Mouse (Mus musculus): Measurements from ENCODE around the gene Mrpl18.
A peak's percentile ranks its signal among the peaks of the same experiment; 100 is the strongest.
"Not testable (repeated sequence)": the region's sequence is repeated elsewhere in the genome, so short reads cannot be mapped to it uniquely, and the experiment has no call there.

Mrpl18 gene

GRCm38 (mm10) chr17:12915881-12916583 is at the start of gene Mrpl18:
Mrpl18 (minus strand) TSS chr17:12916345.
- peak; percentile 99 for DNase-seq (ENCODE audit: low read depth)

DNA sequence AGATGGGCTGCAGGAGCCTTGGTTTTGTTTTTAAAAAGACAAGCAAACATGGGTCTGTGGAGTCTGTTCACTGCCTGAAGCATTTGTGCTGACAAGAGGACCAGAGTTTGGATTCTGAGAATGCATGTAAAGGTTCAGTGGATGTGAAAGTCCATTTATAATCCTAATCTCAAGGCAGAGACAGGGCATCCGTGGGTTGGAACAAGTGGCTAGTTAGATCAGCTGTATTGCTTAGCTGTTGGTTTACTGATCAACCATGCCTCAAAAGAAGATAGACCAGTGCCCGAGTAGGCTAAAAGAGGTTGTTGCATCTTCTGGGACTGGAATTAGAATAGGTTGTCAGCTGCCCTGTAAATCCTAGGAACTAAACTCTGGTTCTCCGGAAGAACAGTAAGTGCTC is 47.3 kb upstream of the Mrpl18 start:
- DNase-seq (ENCODE audit: low read depth): no peak

DNA sequence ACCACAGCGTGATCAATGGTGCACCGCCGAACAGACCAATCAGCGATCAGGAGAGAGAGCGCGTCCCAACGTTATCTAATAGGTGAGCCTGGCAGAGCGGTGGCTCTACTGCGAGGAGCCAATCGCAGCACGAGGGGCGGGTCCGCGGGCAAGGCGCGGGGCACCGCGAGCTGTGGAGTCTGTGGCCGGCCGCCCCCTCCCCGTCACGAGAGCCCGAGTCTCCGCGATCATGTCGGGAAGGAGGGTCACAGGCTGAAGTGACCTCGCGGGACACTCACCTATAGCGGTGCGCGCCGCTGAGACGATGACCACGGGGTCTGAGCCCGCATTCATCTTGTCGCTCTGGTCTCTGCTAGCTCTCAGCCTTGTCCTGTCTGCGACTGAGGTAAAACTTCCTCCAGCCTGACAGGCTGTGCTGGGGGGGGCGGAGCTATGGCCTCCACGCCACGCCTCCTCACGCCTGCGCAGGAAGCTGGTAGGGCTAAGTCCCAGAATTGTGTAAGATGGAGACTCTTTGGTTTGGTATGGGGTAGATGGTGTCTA is 44.3 kb upstream of the Mrpl18 start, which contains the start of gene Acat2:
TSS of gene Acat2 (minus strand) at position 417 of the 543 bp plus-strand sequence.
- DNase-seq (ENCODE audit: low read depth): peak; percentile 97

GRCm38 (mm10) chr17:12959377-12959776 is 43.2 kb upstream of the Mrpl18 start:
- DNase-seq (ENCODE audit: low read depth): not testable (repeated sequence)

- no peak for DNase-seq (ENCODE audit: low read depth)
These were observed 40.5 kb upstream of the Mrpl18 start for GRCm38 (mm10) chr17:12956664-12957063.

DNA sequence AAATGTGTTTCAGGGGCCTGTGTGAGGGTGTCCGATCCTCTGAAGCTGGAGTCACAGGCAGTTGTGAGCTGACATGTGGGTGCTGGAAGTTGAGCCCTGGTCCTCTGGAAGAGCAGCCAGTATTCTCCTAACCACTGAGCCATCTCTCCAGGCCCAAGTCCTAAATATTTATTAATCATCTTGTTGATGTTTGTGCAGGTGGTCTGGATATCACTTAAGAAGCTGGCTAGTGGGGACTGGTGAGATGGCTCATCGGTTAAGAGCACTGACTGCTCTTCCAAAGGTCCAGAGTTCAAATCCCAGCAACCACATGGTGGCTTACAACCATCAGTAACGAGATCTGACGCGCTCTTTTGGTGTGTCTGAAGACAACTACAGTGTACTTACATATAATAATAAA is 33.5 kb upstream of the Mrpl18 start:
- DNase-seq (ENCODE audit: low read depth): no peak

DNA sequence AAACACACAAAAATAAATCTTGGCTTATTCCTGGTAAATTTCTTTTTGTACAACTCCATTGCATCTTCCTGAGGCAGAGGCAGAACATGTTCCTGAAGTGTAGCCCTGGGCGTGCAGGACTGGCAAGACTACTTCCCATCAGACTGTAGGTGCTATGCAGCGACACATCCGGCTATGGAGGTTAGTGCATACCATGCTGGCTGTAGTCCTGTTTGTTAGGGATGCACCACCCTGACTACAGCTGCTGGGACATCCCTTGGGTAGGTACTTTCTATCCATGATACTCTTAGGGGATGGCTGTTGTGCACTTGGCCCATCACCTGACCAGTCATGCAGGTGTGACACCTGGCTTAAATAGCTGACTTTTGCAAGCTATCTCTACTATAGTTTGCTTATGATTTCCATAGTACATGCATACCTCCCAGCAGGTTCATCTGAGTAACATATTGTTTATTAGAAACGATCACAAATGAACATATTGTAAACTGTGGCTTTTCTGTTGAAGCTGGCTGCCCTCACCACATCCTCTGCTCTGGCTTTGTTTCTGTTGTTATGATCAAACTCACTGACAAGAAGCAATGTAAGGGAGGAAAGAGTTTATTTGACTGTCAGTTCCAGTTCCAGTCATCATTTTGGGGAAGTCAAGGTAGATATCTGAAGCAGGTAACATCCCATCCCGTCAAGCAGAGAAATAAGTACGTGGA is 26.5 kb upstream of the Mrpl18 start:
- DNase-seq (ENCODE audit: low read depth): peak; percentile 14

DNA sequence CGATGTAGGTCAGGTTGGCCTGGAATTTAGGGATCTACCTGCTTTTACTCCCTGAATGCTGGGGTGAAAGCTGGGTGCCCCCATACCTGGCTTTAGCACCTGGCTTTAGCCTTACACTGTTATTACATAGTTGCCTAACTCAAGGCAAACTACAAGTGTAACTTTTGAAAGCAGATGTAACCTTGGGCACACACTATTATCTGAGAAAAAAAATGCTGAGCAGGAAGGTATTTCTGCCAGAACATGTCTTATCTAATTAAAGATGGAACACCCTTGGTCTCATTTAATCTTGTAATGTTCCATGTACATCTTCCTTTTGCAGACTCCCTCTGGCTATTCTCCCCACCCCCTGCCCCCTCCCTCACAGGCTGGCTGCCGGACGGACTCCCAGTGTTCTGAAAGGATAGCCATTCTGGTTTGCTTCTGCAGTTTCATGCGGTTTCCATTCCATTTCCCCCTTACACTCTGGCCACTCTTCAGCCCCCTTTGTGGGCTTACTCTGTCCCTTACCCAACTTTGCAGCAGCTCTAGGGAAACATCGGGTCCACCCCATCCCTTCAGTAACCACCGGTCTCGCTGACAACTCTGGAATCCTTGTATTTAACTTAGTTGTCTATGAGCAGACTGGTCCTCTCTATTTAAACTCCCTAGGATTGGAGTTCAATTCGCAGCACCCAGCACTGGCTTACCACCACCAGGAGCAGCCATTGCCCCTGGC is 25.6 kb upstream of the Mrpl18 start:
- DNase-seq (ENCODE audit: low read depth): no peak

GRCm38 (mm10) chr17:12940151-12940805 is 24.1 kb upstream of the Mrpl18 start, which contains the start of gene Acat3:
Acat3 (minus strand) TSS chr17:12940600.
- peak; percentile 74 for DNase-seq (ENCODE audit: low read depth)

- DNase-seq (ENCODE audit: low read depth): not testable (repeated sequence)
These were observed 23.4 kb upstream of the Mrpl18 start for GRCm38 (mm10) chr17:12939377-12940148.

- DNase-seq (ENCODE audit: low read depth): no peak
These were observed 21.9 kb upstream of the Mrpl18 start for GRCm38 (mm10) chr17:12938077-12938476.

DNA sequence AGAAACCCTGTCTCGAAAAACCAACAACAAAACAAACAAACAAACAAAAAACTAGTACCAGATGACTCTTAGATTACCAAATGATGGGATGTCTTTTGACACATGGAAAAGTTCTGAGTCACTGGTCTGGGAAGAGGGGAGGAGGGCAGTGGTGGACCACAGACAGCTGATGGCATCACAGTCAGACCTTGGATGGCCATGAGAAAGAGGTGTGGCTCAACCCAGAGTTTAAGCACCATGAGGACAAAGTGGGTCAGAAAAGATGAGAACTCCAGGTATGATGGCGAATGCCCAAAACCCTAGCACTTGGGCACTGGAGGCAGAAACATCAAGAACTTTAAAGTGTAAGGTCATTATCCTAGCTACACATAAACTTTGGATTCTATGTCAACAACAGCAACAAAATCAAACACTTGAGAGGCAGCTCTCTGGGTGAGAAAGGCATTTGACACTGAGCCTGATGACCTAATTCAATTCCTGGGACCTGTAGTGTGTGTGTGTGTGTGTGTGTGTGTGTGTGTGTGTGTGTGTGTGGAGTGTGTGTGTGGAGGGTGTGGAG is 21.3 kb upstream of the Mrpl18 start:
- DNase-seq (ENCODE audit: low read depth): peak; percentile 16

GRCm38 (mm10) chr17:12935719-12936118 is 19.6 kb upstream of the Mrpl18 start:
- no peak for DNase-seq (ENCODE audit: low read depth)

DNA sequence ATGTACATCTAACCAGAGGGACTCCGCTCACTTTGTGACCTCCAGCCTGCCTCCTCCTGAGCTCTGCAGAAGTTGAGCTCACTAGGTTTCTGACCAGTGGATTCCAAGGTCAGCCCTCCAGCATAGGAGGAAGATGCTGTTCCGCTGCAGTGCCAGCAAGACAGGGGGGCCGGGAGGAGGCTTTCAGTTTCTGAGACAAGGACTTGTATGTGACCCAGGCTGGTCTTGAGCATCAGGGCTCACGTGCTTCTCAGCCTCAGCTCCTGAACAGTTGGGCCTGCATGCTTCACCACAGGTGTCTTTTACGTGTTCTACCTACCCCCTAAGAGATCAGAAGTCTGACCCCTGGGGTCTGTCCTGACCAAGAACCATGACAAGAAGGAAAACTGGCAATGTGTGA is 15.4 kb upstream of the Mrpl18 start:
- not testable (repeated sequence) for DNase-seq (ENCODE audit: low read depth)

- DNase-seq (ENCODE audit: low read depth): no peak
These were observed 9.6 kb upstream of the Mrpl18 start for GRCm38 (mm10) chr17:12925703-12926180.

DNA sequence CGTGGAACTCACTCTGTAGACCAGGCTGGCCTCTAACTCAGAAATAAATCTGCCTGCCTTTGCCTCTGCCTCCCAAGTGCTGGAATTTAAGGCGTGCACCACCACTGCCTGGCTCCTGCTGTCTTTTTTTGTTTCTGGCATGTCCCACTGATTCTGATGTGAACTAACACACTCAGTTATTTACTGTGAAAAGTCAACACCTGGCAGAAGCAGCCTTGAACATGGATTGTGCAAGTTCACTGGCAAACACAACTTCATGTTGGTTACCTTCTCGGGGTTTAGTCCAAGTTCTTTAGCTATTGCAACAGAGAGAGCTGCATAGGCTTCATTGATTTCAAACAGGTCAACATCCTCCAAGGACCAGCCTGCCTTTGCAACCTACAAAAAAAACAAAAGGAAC is 8.9 kb upstream of the Mrpl18 start:
- peak; percentile 59 for DNase-seq (ENCODE audit: low read depth)

DNA sequence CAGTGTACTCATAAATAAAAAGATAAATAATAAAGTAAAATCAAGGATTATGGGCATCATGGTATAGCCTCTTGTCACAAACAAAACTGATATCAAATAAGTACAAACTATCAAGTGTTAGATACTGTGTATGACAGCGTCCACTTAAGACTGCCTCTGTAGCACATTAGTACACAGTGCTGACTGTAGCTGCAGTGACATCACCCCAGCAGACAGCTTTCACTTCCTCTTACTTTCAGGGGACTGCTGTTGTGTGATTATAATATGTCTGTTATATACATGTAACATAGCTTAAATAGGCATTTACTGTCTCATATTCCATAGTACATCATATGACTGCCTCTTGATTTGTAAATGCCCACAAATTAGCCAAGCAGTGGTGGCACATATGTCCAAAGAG is 4.9 kb upstream of the Mrpl18 start:
- no peak for DNase-seq (ENCODE audit: low read depth)

DNA sequence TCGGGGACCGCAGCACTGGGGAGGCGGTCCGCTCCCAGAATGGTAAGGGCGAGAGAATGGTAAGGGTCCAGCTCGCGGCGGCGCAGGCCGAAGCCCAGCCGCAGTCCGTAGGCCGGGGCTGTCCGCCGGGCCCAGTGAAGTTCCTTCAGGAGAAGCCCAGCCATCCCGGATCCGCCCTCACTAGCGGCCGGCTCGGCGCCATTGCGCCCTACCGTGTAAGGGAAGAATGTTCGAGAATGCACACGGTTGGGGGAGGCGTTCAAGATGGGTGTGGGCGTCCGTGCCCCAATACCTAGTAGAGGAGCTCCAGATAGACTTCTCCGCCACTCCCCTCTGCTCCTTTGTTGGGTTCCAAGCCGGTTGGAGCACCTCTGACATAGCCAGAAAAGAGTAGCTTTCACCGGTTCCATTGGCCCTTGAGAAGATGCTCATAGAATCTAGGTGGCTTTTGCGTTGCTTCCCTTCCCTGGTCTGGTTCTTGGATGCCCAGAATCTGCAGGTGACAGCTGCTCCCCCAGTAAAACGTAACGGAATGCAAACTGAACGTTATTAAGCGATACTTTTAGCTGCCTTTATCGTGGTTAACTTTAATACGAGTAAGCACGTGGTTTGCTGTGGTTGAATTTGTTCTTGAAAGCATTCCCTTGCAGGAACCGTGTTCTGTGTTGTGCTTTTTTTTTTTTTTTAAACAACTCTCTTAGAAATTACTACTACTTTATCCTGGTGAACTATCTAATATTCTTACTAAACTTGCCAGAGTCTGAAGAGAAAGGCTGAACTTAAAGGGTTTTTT is 639 bp upstream of the Mrpl18 start:
- peak; percentile 67 for DNase-seq (ENCODE audit: low read depth)

DNA sequence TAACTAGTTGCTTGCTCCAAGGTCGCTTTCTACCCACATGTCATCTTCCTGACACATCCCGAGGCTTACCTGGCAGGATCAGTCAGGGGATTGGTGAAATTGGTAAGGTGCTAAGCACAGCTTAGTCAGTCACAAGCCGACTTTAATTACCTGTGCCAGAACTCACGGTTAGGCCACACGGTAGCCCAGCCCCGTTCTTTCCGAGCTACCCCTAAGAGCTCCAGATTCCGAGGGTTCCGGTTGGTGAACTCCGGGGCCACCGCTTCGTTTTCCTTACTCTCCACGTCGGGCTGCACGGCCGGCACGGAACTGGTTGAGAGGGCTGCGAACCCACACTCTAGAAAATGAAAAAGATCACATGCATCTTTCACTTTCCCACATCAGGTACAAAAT is 661 bp downstream of the Mrpl18 start, which contains the start of gene Tcp1:
TSS of gene Tcp1 (plus strand) at position 214 of the 393 bp plus-strand sequence.
- no peak for DNase-seq (ENCODE audit: low read depth)

GRCm38 (mm10) chr17:12910391-12910790 is 5.8 kb downstream of the Mrpl18 start:
- no peak for DNase-seq (ENCODE audit: low read depth)
